Mouse (Mus musculus): ENCODE results near the gene Pop4. TPM values are rescaled to one million over a fixed set of nuclear protein-coding genes. Genes with fewer than 3 reads are reported as not detected.
A peak's percentile ranks its signal among the peaks of the same experiment; 100 is the strongest.

Pop4 gene
- polyA plus RNA-seq, 1 experiment, result 4.0 TPM

- no peak for DNase-seq (ENCODE audit: low read depth in 1 of 2, low spot score in 2 of 2)
- 96% methylated on average over 7 of the region's 7 CpGs for WGBS
- Histone ChIP-seq H3K27me3 (ENCODE audit: control insufficient read depth, insufficient read depth, low read length) (no peaks in the 10 kb centered on the region), H3K4me1 (ENCODE audit: control insufficient read depth, insufficient read depth, insufficient read length) (no peaks in the 10 kb centered on the region), H3K36me3 (ENCODE audit: control insufficient read depth, insufficient read depth, low read length) (no peaks in the 10 kb centered on the region), H3K4me3 (ENCODE audit: extremely low read depth, insufficient read depth, insufficient read length) (no peak overlapping the region), H3K27ac (ENCODE audit: insufficient read depth, low read length) (no peak overlapping the region)
- no peak for TF ChIP-seq POLR2A (IDR thresholded peaks at IDR 0.05; ENCODE audit: low read depth, low read length)
- no peak for TF ChIP-seq CTCF (IDR thresholded peaks at IDR 0.05; ENCODE audit: extremely low read depth, insufficient read depth, insufficient read length, insufficient replicate concordance)
Observed at GRCm38 (mm10) chr7:38220866-38221265, 50.4 kb downstream of the Pop4 start.

- Histone ChIP-seq H3K27ac (ENCODE audit: insufficient read depth, low read length) (no peak overlapping the region), H3K27me3 (ENCODE audit: control insufficient read depth, insufficient read depth, low read length) (no peaks in the 10 kb centered on the region), H3K4me3 (ENCODE audit: extremely low read depth, insufficient read depth, insufficient read length) (no peak overlapping the region), H3K36me3 (ENCODE audit: control insufficient read depth, insufficient read depth, low read length) (no peaks in the 10 kb centered on the region), H3K4me1 (ENCODE audit: control insufficient read depth, insufficient read depth, insufficient read length) (peaks cover 5% of the 10 kb centered on the region; the same call in 1 of the 2 replicates)
- WGBS, result 86% methylated on average over 4 of the region's 4 CpGs
- DNase-seq (ENCODE audit: low read depth in 1 of 2, low spot score in 2 of 2), result no peak
- TF ChIP-seq CTCF (IDR thresholded peaks at IDR 0.05; ENCODE audit: extremely low read depth, insufficient read depth, insufficient read length, insufficient replicate concordance) (no peak), POLR2A (IDR thresholded peaks at IDR 0.05; ENCODE audit: low read depth, low read length) (no peak)
Observed at GRCm38 (mm10) chr7:38219526-38219925, 51.7 kb downstream of the Pop4 start.

GRCm38 (mm10) chr7:38218631-38219367 is 52.4 kb downstream of the Pop4 start:
- Histone ChIP-seq H3K4me3 (ENCODE audit: extremely low read depth, insufficient read depth, insufficient read length) (no peak overlapping the region), H3K4me1 (ENCODE audit: control insufficient read depth, insufficient read depth, insufficient read length) (peaks cover 9% of the 10 kb centered on the region; the same call in 1 of the 2 replicates), H3K27me3 (ENCODE audit: control insufficient read depth, insufficient read depth, low read length) (no peaks in the 10 kb centered on the region), H3K27ac (ENCODE audit: insufficient read depth, low read length) (no peak overlapping the region), H3K36me3 (ENCODE audit: control insufficient read depth, insufficient read depth, low read length) (no peaks in the 10 kb centered on the region)
- no peak for TF ChIP-seq CTCF (IDR thresholded peaks at IDR 0.05; ENCODE audit: extremely low read depth, insufficient read depth, insufficient read length, insufficient replicate concordance)
- no peak for TF ChIP-seq POLR2A (IDR thresholded peaks at IDR 0.05; ENCODE audit: low read depth, low read length)
- DNase-seq (ENCODE audit: low read depth in 1 of 2, low spot score in 2 of 2), result no peak
- 83% methylated on average over 8 of the region's 8 CpGs for WGBS

- no peak for DNase-seq (ENCODE audit: low read depth in 1 of 2, low spot score in 2 of 2)
Observed at GRCm38 (mm10) chr7:38217417-38218171, 53.6 kb downstream of the Pop4 start.

GRCm38 (mm10) chr7:38215697-38216096 is 55.5 kb downstream of the Pop4 start:
- no peaks in the 10 kb centered on the region for H3K27me3 ChIP-seq (ENCODE audit: control insufficient read depth, insufficient read depth, low read length)
- H3K36me3 ChIP-seq (ENCODE audit: control insufficient read depth, insufficient read depth, low read length), result no peaks in the 10 kb centered on the region
- H3K4me3 ChIP-seq (ENCODE audit: extremely low read depth, insufficient read depth, insufficient read length), result no peak overlapping the region
- H3K4me1 ChIP-seq (ENCODE audit: control insufficient read depth, insufficient read depth, insufficient read length), result peaks cover 9% of the 10 kb centered on the region; the same call in 1 of the 2 replicates
- no peak for TF ChIP-seq POLR2A (IDR thresholded peaks at IDR 0.05; ENCODE audit: low read depth, low read length)
- TF ChIP-seq CTCF (IDR thresholded peaks at IDR 0.05; ENCODE audit: extremely low read depth, insufficient read depth, insufficient read length, insufficient replicate concordance), result no peak
- no peak for DNase-seq (ENCODE audit: low read depth in 1 of 2, low spot score in 2 of 2)
- WGBS, result 92% methylated on average over 6 of the region's 6 CpGs
- no peak overlapping the region for H3K27ac ChIP-seq (ENCODE audit: insufficient read depth, low read length)

More at GRCm38 (mm10) chr7:38217417-38218171, 53.6 kb downstream of the Pop4 start:
- H3K27ac ChIP-seq (ENCODE audit: insufficient read depth, low read length), result no peak overlapping the region
- H3K4me1 ChIP-seq (ENCODE audit: control insufficient read depth, insufficient read depth, insufficient read length), result peaks cover 9% of the 10 kb centered on the region; the same call in 1 of the 2 replicates
- no peaks in the 10 kb centered on the region for H3K36me3 ChIP-seq (ENCODE audit: control insufficient read depth, insufficient read depth, low read length)
- no peak for TF ChIP-seq CTCF (IDR thresholded peaks at IDR 0.05; ENCODE audit: extremely low read depth, insufficient read depth, insufficient read length, insufficient replicate concordance)
- TF ChIP-seq POLR2A (IDR thresholded peaks at IDR 0.05; ENCODE audit: low read depth, low read length), result no peak
- H3K4me3 ChIP-seq (ENCODE audit: extremely low read depth, insufficient read depth, insufficient read length), result no peak overlapping the region
- WGBS, result 76% methylated on average over 5 of the region's 5 CpGs
- H3K27me3 ChIP-seq (ENCODE audit: control insufficient read depth, insufficient read depth, low read length), result no peaks in the 10 kb centered on the region

GRCm38 (mm10) chr7:38215281-38215680 is 55.9 kb downstream of the Pop4 start:
- H3K27ac ChIP-seq (ENCODE audit: insufficient read depth, low read length), result peak overlapping the region; percentile 36
- no peak overlapping the region for H3K4me3 ChIP-seq (ENCODE audit: extremely low read depth, insufficient read depth, insufficient read length)
- H3K36me3 ChIP-seq (ENCODE audit: control insufficient read depth, insufficient read depth, low read length), result no peaks in the 10 kb centered on the region
- H3K27me3 ChIP-seq (ENCODE audit: control insufficient read depth, insufficient read depth, low read length), result no peaks in the 10 kb centered on the region
- TF ChIP-seq POLR2A (IDR thresholded peaks at IDR 0.05; ENCODE audit: low read depth, low read length), result no peak
- TF ChIP-seq CTCF (IDR thresholded peaks at IDR 0.05; ENCODE audit: extremely low read depth, insufficient read depth, insufficient read length, insufficient replicate concordance), result no peak
- no peak for DNase-seq (ENCODE audit: low read depth in 1 of 2, low spot score in 2 of 2)
- 66% methylated on average over 7 of the region's 7 CpGs for WGBS
- peaks cover 9% of the 10 kb centered on the region; the same call in 1 of the 2 replicates for H3K4me1 ChIP-seq (ENCODE audit: control insufficient read depth, insufficient read depth, insufficient read length)

Measured in spleen, adult 2 months (tissue).